Mouse (Mus musculus): ENCODE measurements around the gene Zfp790. TPM values are rescaled to one million over a fixed set of nuclear protein-coding genes. Genes with fewer than 3 reads are reported as not detected.

The Zfp790 gene
- polyA plus RNA-seq, 1 experiment from 2014 or later: 8.4 TPM

GRCm38 (mm10) chr7:29814381-29814780, 1.5 kb upstream of the Zfp790 start:
- no peak overlapping the region for H3K4me3 ChIP-seq (ENCODE audit: inconsistent target)
- no peaks in the 10 kb centered on the region for H3K36me3 ChIP-seq (ENCODE audit: inconsistent target)
- H3K79me2 ChIP-seq (ENCODE audit: inconsistent target): peaks cover 35% of the 10 kb centered on the region
- H3K27ac ChIP-seq: no peak overlapping the region
- WGBS (ENCODE audit: missing documents): 94% methylated on average over 2 of the region's 2 CpGs

- 5% methylated on average over 12 of the region's 12 CpGs for WGBS (ENCODE audit: missing documents)
- Histone ChIP-seq H3K27ac (peak overlapping the region; percentile 79), H3K4me3 (ENCODE audit: inconsistent target) (peak overlapping the region; percentile 79), H3K79me2 (ENCODE audit: inconsistent target) (peaks cover 44% of the 10 kb centered on the region), H3K36me3 (ENCODE audit: inconsistent target) (no peaks in the 10 kb centered on the region)
Observed at GRCm38 (mm10) chr7:29815061-29815784, 691 bp upstream of the Zfp790 start.

- WGBS (ENCODE audit: missing documents): 8% methylated on average over 12 of the region's 12 CpGs
- peak overlapping the region; percentile 12; the same call in 1 of the 2 replicates for H3K27ac ChIP-seq
- peak overlapping the region; percentile 76 for H3K4me3 ChIP-seq (ENCODE audit: inconsistent target)
Observed at GRCm38 (mm10) chr7:29818619-29819254, 2.8 kb downstream of the Zfp790 start.

GRCm38 (mm10) chr7:29828001-29828400, 12.1 kb downstream of the Zfp790 start:
- H3K27ac ChIP-seq: no peak overlapping the region
- peaks cover 68% of the 10 kb centered on the region for H3K36me3 ChIP-seq (ENCODE audit: inconsistent target)
- no peak overlapping the region for H3K4me3 ChIP-seq (ENCODE audit: inconsistent target)
- H3K79me2 ChIP-seq (ENCODE audit: inconsistent target): peaks cover 5% of the 10 kb centered on the region; the same call in 1 of the 2 replicates
- 96% methylated on average over 12 of the region's 12 CpGs for WGBS (ENCODE audit: missing documents)

More at GRCm38 (mm10) chr7:29818619-29819254, 2.8 kb downstream of the Zfp790 start:
- Histone ChIP-seq H3K36me3 (ENCODE audit: inconsistent target) (peaks cover 16% of the 10 kb centered on the region; the same call in 1 of the 2 replicates), H3K79me2 (ENCODE audit: inconsistent target) (peaks cover 76% of the 10 kb centered on the region)

GRCm38 (mm10) chr7:29829804-29830203, 13.9 kb downstream of the Zfp790 start:
- no peak overlapping the region for H3K27ac ChIP-seq
- WGBS (ENCODE audit: missing documents): over 99% methylated on average over 12 of the region's 12 CpGs
- peaks cover 53% of the 10 kb centered on the region for H3K36me3 ChIP-seq (ENCODE audit: inconsistent target)
- no peak overlapping the region for H3K4me3 ChIP-seq (ENCODE audit: inconsistent target)
- no peaks in the 10 kb centered on the region for H3K79me2 ChIP-seq (ENCODE audit: inconsistent target)

- Histone ChIP-seq H3K27ac (no peak overlapping the region), H3K36me3 (ENCODE audit: inconsistent target) (no peaks in the 10 kb centered on the region), H3K79me2 (ENCODE audit: inconsistent target) (no peaks in the 10 kb centered on the region), H3K4me3 (ENCODE audit: inconsistent target) (no peak overlapping the region)
- WGBS (ENCODE audit: missing documents): 100% methylated on average over 1 of the region's 1 CpGs
Observed at GRCm38 (mm10) chr7:29836816-29837215, 20.9 kb downstream of the Zfp790 start.

GRCm38 (mm10) chr7:29839256-29839655, 23.3 kb downstream of the Zfp790 start:
- WGBS (ENCODE audit: missing documents): 85% methylated on average over 3 of the region's 3 CpGs
- Histone ChIP-seq H3K79me2 (ENCODE audit: inconsistent target) (no peaks in the 10 kb centered on the region), H3K4me3 (ENCODE audit: inconsistent target) (no peak overlapping the region), H3K27ac (no peak overlapping the region), H3K36me3 (ENCODE audit: inconsistent target) (no peaks in the 10 kb centered on the region)

- H3K79me2 ChIP-seq (ENCODE audit: inconsistent target): no peaks in the 10 kb centered on the region
- WGBS (ENCODE audit: missing documents): 100% methylated on average over 1 of the region's 1 CpGs
- H3K27ac ChIP-seq: no peak overlapping the region
- H3K4me3 ChIP-seq (ENCODE audit: inconsistent target): no peak overlapping the region
- no peaks in the 10 kb centered on the region; the same call in 1 of the 2 replicates for H3K36me3 ChIP-seq (ENCODE audit: inconsistent target)
Observed at GRCm38 (mm10) chr7:29842105-29842504, 26.2 kb downstream of the Zfp790 start.

- Histone ChIP-seq H3K27ac (no peak overlapping the region), H3K36me3 (ENCODE audit: inconsistent target) (no peaks in the 10 kb centered on the region; the same call in 1 of the 2 replicates)
- 93% methylated on average over 5 of the region's 5 CpGs for WGBS (ENCODE audit: missing documents)
Observed at GRCm38 (mm10) chr7:29844616-29845015, 28.7 kb downstream of the Zfp790 start.

GRCm38 (mm10) chr7:29852831-29853218, 36.9 kb downstream of the Zfp790 start:
- no peaks in the 10 kb centered on the region for H3K79me2 ChIP-seq (ENCODE audit: inconsistent target)
- WGBS (ENCODE audit: missing documents): 65% methylated on average over 9 of the region's 9 CpGs
- no peak overlapping the region for H3K27ac ChIP-seq
- peak overlapping the region; percentile 71 for H3K4me3 ChIP-seq (ENCODE audit: inconsistent target)
- no peaks in the 10 kb centered on the region for H3K36me3 ChIP-seq (ENCODE audit: inconsistent target)

More at GRCm38 (mm10) chr7:29844616-29845015, 28.7 kb downstream of the Zfp790 start:
- Histone ChIP-seq H3K4me3 (ENCODE audit: inconsistent target) (no peak overlapping the region), H3K79me2 (ENCODE audit: inconsistent target) (no peaks in the 10 kb centered on the region)

GRCm38 (mm10) chr7:29853219-29853842, 37.4 kb downstream of the Zfp790 start, which contains the start of gene Zfp940:
Zfp940 (minus strand) TSS chr7:29853669.
- H3K79me2 ChIP-seq (ENCODE audit: inconsistent target): no peaks in the 10 kb centered on the region
- no peaks in the 10 kb centered on the region for H3K36me3 ChIP-seq (ENCODE audit: inconsistent target)
- no peak within 1 kb of the TSS for H3K27ac ChIP-seq
- 3% methylated on average over 21 of the region's 21 CpGs for WGBS (ENCODE audit: missing documents)
- peak within 1 kb of the TSS; percentile 71 for H3K4me3 ChIP-seq (ENCODE audit: inconsistent target)

- Histone ChIP-seq H3K79me2 (ENCODE audit: inconsistent target) (no peaks in the 10 kb centered on the region), H3K4me3 (ENCODE audit: inconsistent target) (peak within 1 kb of the TSS; percentile 62), H3K36me3 (ENCODE audit: inconsistent target) (no peaks in the 10 kb centered on the region), H3K27ac (no peak within 1 kb of the TSS)
- 3% methylated on average over 32 of the region's 32 CpGs for WGBS (ENCODE audit: missing documents)
Observed at GRCm38 (mm10) chr7:29859532-29860517, 43.9 kb downstream of the Zfp790 start, which contains the start of gene Zfp420. Zfp420 (plus strand) TSS chr7:29859979.

- WGBS (ENCODE audit: missing documents): 97% methylated on average over 7 of the region's 7 CpGs
- Histone ChIP-seq H3K4me3 (ENCODE audit: inconsistent target) (no peak overlapping the region), H3K36me3 (ENCODE audit: inconsistent target) (no peaks in the 10 kb centered on the region), H3K27ac (no peak overlapping the region), H3K79me2 (ENCODE audit: inconsistent target) (no peaks in the 10 kb centered on the region)
Observed at GRCm38 (mm10) chr7:29861660-29862059, 45.7 kb downstream of the Zfp790 start.

GRCm38 (mm10) chr7:29874256-29874655, 58.3 kb downstream of the Zfp790 start:
- 92% methylated on average over 10 of the region's 10 CpGs for WGBS (ENCODE audit: missing documents)
- peaks cover 8% of the 10 kb centered on the region; the same call in 1 of the 2 replicates for H3K36me3 ChIP-seq (ENCODE audit: inconsistent target)
- H3K27ac ChIP-seq: no peak overlapping the region
- no peak overlapping the region for H3K4me3 ChIP-seq (ENCODE audit: inconsistent target)
- no peaks in the 10 kb centered on the region for H3K79me2 ChIP-seq (ENCODE audit: inconsistent target)

Data from macrophage (primary cell).